Mouse (Mus musculus): ENCODE measurements at regions not wholly inside any gene's neighbourhood (a gene's known extent, or its start where the extent isn't known, plus 50 kb on each side); places are given as distances from the start of the nearest gene placed in this dataset.

DNA sequence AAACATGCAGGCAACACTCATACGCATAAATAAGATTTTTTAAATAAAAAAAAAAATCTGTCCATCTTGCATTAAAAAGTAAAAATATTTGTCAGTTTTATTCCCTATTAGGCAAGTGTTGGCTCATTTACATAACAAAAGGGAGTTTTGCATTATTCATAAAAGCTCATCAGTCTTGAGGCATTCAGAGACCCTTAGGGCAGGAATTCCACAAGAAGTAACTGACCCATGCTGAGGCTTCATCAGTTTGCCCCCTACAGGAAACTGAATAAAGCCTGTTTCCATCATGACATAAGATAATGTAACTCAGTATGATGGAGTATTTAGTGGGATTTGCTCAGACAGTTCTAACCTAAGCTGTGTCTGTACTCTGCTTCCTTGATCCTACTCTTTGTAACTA lies 81.2 kb upstream of the Mms22l start:
- DNase-seq (ENCODE audit: inconsistent ontology term) = peak; percentile 14

- DNase-seq (ENCODE audit: inconsistent ontology term) = peak; percentile 27
Measured at GRCm38 (mm10) chr4:24429092-24429928, 66.9 kb upstream of the Mms22l start.

- no peak for DNase-seq (ENCODE audit: inconsistent ontology term)
Measured at GRCm38 (mm10) chr4:24429929-24430752, 66.1 kb upstream of the Mms22l start.

GRCm38 (mm10) chr4:24430753-24431072 lies 65.5 kb upstream of the Mms22l start:
- DNase-seq (ENCODE audit: inconsistent ontology term) = no peak

DNA sequence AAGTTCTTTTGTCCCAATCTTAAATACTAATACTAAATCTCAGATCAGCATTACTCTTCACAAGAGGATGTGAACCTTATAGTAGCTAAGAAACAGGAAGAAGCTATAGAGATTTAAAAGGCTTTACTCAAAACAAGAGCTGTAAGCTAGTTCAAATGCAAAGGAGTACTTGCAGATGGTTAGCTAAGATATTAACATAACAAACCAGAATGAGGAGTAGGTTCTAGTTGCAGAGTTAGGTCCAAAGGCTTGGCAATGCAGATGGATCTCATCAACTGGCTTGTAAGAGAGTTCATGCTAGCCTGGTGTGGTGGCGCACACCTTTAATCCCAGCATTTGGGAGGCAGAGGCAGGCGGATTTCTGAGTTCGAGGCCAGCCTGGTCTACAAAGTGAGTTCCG lies 59.0 kb upstream of the Mms22l start:
- no peak for DNase-seq (ENCODE audit: inconsistent ontology term)
